13 mouse cellular contexts compared by ENCODE assay signal in the genomic region with DNA sequence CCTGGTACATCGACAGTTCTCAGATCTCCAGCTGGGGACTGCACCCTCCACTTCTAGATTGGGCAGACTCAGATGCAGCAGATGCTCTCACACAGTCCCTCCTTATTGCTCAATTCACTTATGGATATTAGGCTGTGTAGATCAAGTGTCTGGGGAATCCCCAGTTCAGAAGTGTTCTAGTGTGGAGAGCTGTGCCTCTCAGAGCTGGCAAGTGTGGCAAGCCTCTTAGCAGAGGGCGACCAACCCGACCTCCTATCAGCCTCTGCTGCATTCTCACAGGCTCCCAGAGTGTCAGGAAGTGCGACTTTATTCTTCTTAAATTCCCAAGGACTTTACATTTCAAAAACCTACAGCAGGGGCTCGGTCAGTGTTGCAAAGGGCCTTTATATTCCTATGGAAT.
DNase-seq lines count a peak whose midpoint lies in the region; ATAC-seq and TF ChIP-seq lines count a peak whose summit lies in the region.
"Had no signal": no experiment of that assay in that cellular context is flagged by ENCODE, and none has a peak within 500 bp of the region (broad histone marks: within the 10 kb centered on the region; RNA-seq: fewer than 3 reads in every experiment).

No protein-coding gene starts in this region.

- H3K9me3 ChIP-seq in embryonic facial prominence, embryonic 11.5 days (replicated peaks; ENCODE audit: control insufficient read depth, low read length): no peaks in the 10 kb centered on the region
- H3K9me3 ChIP-seq in embryonic facial prominence, embryonic 10.5 days: no peaks in the 10 kb centered on the region
- H3K9me3 ChIP-seq in neural tube, embryonic 13.5 days: no peaks in the 10 kb centered on the region
- no peaks in the 10 kb centered on the region for H3K9me3 ChIP-seq in hindbrain, postnatal 0 days (ENCODE audit: low read length)
- H3K9me3 ChIP-seq in heart, embryonic 11.5 days (replicated peaks; ENCODE audit: control insufficient read depth, low read length): no peaks in the 10 kb centered on the region
- H3K9me3 ChIP-seq: limb, embryonic 13.5 days had no signal

- H3K27ac ChIP-seq in embryonic facial prominence, embryonic 11.5 days (replicated peaks; ENCODE audit: low read depth, low read length): no peak overlapping the region
- no peak overlapping the region for H3K27ac ChIP-seq in embryonic facial prominence, embryonic 10.5 days (replicated peaks)
- peak overlapping the region; percentile 79; the same call in 1 of the 2 replicates for H3K27ac ChIP-seq in neural tube, embryonic 13.5 days (replicated peaks)
- H3K27ac ChIP-seq in hindbrain, postnatal 0 days: peak overlapping the region; percentile 22; the same call in 1 of the 2 replicates
- H3K27ac ChIP-seq in heart, embryonic 11.5 days (ENCODE audit: low read depth, low read length): no peak overlapping the region
- H3K27ac ChIP-seq: limb, embryonic 13.5 days had no signal

- no peaks in the 10 kb centered on the region for H3K36me3 ChIP-seq in embryonic facial prominence, embryonic 11.5 days (replicated peaks; ENCODE audit: control insufficient read depth, insufficient read depth, low read depth, low read length)
- peaks cover 28% of the 10 kb centered on the region for H3K36me3 ChIP-seq in embryonic facial prominence, embryonic 10.5 days (replicated peaks)
- H3K36me3 ChIP-seq in neural tube, embryonic 13.5 days: peaks cover 17% of the 10 kb centered on the region
- peaks cover 3% of the 10 kb centered on the region; the same call in 1 of the 2 replicates for H3K36me3 ChIP-seq in hindbrain, postnatal 0 days (ENCODE audit: insufficient read depth, low read length)
- H3K36me3 ChIP-seq in heart, embryonic 11.5 days (ENCODE audit: control insufficient read depth, insufficient read depth, low read length): 0 out of 2 replicates have a peak, but pooled peaks cover 3% of the 10 kb centered on the region

- no peaks in the 10 kb centered on the region; the same call in 1 of the 2 replicates for H3K4me1 ChIP-seq in embryonic facial prominence, embryonic 11.5 days (ENCODE audit: control insufficient read depth, insufficient read depth, low read length)
- peaks cover 44% of the 10 kb centered on the region for H3K4me1 ChIP-seq in embryonic facial prominence, embryonic 10.5 days
- peaks cover 36% of the 10 kb centered on the region for H3K4me1 ChIP-seq in neural tube, embryonic 13.5 days (replicated peaks)
- peaks cover 18% of the 10 kb centered on the region; the same call in 1 of the 2 replicates for H3K4me1 ChIP-seq in hindbrain, postnatal 0 days (ENCODE audit: insufficient read depth, low read length)
- H3K4me1 ChIP-seq in heart, embryonic 11.5 days (ENCODE audit: control insufficient read depth, insufficient read depth, low read length): peaks cover 22% of the 10 kb centered on the region

- no peaks in the 10 kb centered on the region for H3K27me3 ChIP-seq in embryonic facial prominence, embryonic 11.5 days (ENCODE audit: control insufficient read depth, insufficient read depth, low read length)
- no peaks in the 10 kb centered on the region for H3K27me3 ChIP-seq in embryonic facial prominence, embryonic 10.5 days (replicated peaks; ENCODE audit: low read depth, poor library complexity, severe bottlenecking)
- no peaks in the 10 kb centered on the region for H3K27me3 ChIP-seq in neural tube, embryonic 13.5 days
- H3K27me3 ChIP-seq in hindbrain, postnatal 0 days (ENCODE audit: insufficient read depth, low read length): no peaks in the 10 kb centered on the region
- no peaks in the 10 kb centered on the region for H3K27me3 ChIP-seq in heart, embryonic 11.5 days (ENCODE audit: control insufficient read depth, insufficient read depth, low read length)
- H3K27me3 ChIP-seq: limb, embryonic 13.5 days had no signal

- no peak for ATAC-seq in embryonic facial prominence, embryonic 11.5 days (replicated peaks; ENCODE audit: insufficient number of reproducible peaks, low FRiP score, low TSS enrichment, low read depth)
- no peak for ATAC-seq in neural tube, embryonic 13.5 days (ENCODE audit: low read depth)
- no peak for ATAC-seq in hindbrain, postnatal 0 days
- no peak for ATAC-seq in heart, embryonic 11.5 days (replicated peaks; ENCODE audit: insufficient number of reproducible peaks, low FRiP score, low TSS enrichment)

- no peak overlapping the region for H3K4me3 ChIP-seq in embryonic facial prominence, embryonic 11.5 days (ENCODE audit: low read depth, low read length)
- no peak overlapping the region for H3K4me3 ChIP-seq in embryonic facial prominence, embryonic 10.5 days
- no peak overlapping the region for H3K4me3 ChIP-seq in neural tube, embryonic 13.5 days
- H3K4me3 ChIP-seq in hindbrain, postnatal 0 days (ENCODE audit: low read length): no peak overlapping the region
- H3K4me3 ChIP-seq in heart, embryonic 11.5 days (ENCODE audit: low read depth, low read length): no peak overlapping the region
- H3K4me3 ChIP-seq: limb, embryonic 13.5 days had no signal

- no peak overlapping the region for H3K9ac ChIP-seq in embryonic facial prominence, embryonic 11.5 days (replicated peaks; ENCODE audit: low read length)
- H3K9ac ChIP-seq in neural tube, embryonic 13.5 days: peak overlapping the region; percentile 43; the same call in 1 of the 2 replicates
- H3K9ac ChIP-seq in hindbrain, postnatal 0 days (replicated peaks; ENCODE audit: low read length): no peak overlapping the region
- no peak overlapping the region for H3K9ac ChIP-seq in heart, embryonic 11.5 days (ENCODE audit: low read depth, low read length)
- H3K9ac ChIP-seq: limb, embryonic 13.5 days had no signal

- TF ChIP-seq CTCF in hindbrain, postnatal 0 days (IDR thresholded peaks at IDR 0.05; ENCODE audit: low read depth): no peak

- DNase-seq in embryonic facial prominence, embryonic 11.5 days (ENCODE audit: low spot score): peak; percentile 0
- no peak for DNase-seq in embryonic facial prominence, embryonic 10.5 days (ENCODE audit: low spot score)
- no peak for DNase-seq in neural tube, embryonic 10.5 days (ENCODE audit: extremely low spot score, low spot score)
- no peak for DNase-seq in hindbrain, postnatal 0 days (ENCODE audit: low spot score)
- no peak for DNase-seq in layer of hippocampus, adult 18-20 months (ENCODE audit: low spot score in 2 of 2)
- DNase-seq in spleen, postnatal 36 days (ENCODE audit: low spot score in 2 of 2): no peak
- DNase-seq: cerebellum, adult 18-20 months; embryo, embryonic 11 days; gastrocnemius, postnatal 36 days; layer of hippocampus, postnatal 36 days had no signal

- H3K4me2 ChIP-seq in embryonic facial prominence, embryonic 11.5 days (ENCODE audit: low read depth, low read length): no peak overlapping the region
- no peak overlapping the region for H3K4me2 ChIP-seq in neural tube, embryonic 13.5 days
- H3K4me2 ChIP-seq in hindbrain, postnatal 0 days (ENCODE audit: low read depth, low read length): no peak overlapping the region
- no peak overlapping the region for H3K4me2 ChIP-seq in heart, embryonic 11.5 days
- H3K4me2 ChIP-seq: limb, embryonic 13.5 days had no signal

- 47% methylated on average over 5 of the region's 5 CpGs for WGBS in embryonic facial prominence, embryonic 11.5 days
- WGBS in embryonic facial prominence, embryonic 10.5 days: 51% methylated on average over 5 of the region's 5 CpGs
- 42% methylated on average over 5 of the region's 5 CpGs for WGBS in neural tube, embryonic 13.5 days
- 28% methylated on average over 5 of the region's 5 CpGs for WGBS in hindbrain, postnatal 0 days
- WGBS in heart, embryonic 11.5 days (ENCODE audit: insufficient replicate concordance): 46% methylated on average over 5 of the region's 5 CpGs

Comparison
In these comparisons a context has a peak if more than half of its experiments do, and no peak if none do; other contexts are left out.
1. H3K27ac ChIP-seq: peak in neural tube, embryonic 13.5 days (single experiment) and hindbrain, postnatal 0 days (single experiment); none in embryonic facial prominence, embryonic 11.5 days (single experiment), embryonic facial prominence, embryonic 10.5 days (single experiment) and heart, embryonic 11.5 days (single experiment).